Mouse (Mus musculus): ENCODE results near the gene Nubpl. TPM values are rescaled to one million over a fixed set of nuclear protein-coding genes. Genes with fewer than 3 reads are reported as not detected.

Nubpl gene
- polyA plus RNA-seq, 1 experiment from 2014 or later, result 9.0 TPM

GRCm38 (mm10) chr12:52335142-52335765 is 237.7 kb downstream of the Nubpl start:
- no peaks in the 10 kb centered on the region for H3K27me3 ChIP-seq
- H3K36me3 ChIP-seq, result no peaks in the 10 kb centered on the region
- H3K9me3 ChIP-seq (replicated peaks), result no peaks in the 10 kb centered on the region
- H3K9ac ChIP-seq, result no peak overlapping the region
- ATAC-seq (replicated peaks; ENCODE audit: insufficient number of reproducible peaks, insufficient read depth, low FRiP score, low read depth), result no peak
- H3K4me2 ChIP-seq, result no peak overlapping the region
- H3K4me1 ChIP-seq (replicated peaks), result peaks cover 8% of the 10 kb centered on the region
- H3K27ac ChIP-seq, result no peak overlapping the region
- 91% methylated on average over 11 of the region's 11 CpGs for WGBS
- H3K4me3 ChIP-seq, result no peak overlapping the region

DNA sequence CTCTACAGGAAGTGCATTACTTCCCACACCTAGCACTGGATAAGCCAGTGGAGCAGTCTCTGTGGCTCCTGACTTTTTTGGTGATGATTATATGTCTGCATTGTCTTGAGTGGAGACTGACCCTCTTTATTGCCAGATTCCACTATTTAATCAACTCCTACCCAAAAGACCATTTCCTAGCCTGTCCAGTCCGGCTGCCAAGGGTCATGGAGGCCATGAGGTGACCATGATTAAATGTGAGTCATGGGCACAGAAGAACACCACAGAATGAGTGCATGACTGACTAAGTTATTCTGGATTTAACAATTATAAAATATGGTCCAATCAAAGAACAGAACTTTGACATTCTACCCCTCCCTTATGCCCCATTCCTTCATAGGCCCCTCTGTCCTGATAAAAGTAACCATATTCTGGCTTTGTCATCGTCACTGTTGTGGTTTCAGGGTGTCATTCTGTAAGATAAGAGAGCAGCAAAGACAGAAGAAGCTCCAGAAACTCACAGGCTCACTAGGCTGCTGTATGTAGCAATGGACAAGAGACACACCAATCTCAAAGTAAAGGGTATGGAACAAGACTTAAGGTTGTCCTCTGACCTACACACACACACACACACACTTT is 240.7 kb downstream of the Nubpl start:
- ATAC-seq (replicated peaks; ENCODE audit: insufficient number of reproducible peaks, insufficient read depth, low FRiP score, low read depth), result no peak
- no peak overlapping the region for H3K9ac ChIP-seq
- no peaks in the 10 kb centered on the region for H3K27me3 ChIP-seq
- H3K4me2 ChIP-seq, result no peak overlapping the region
- H3K4me1 ChIP-seq (replicated peaks), result peaks cover 8% of the 10 kb centered on the region
- no peak overlapping the region for H3K4me3 ChIP-seq
- H3K36me3 ChIP-seq, result no peaks in the 10 kb centered on the region
- H3K9me3 ChIP-seq (replicated peaks), result no peaks in the 10 kb centered on the region
- H3K27ac ChIP-seq, result no peak overlapping the region
- 67% methylated on average over 2 of the region's 2 CpGs for WGBS

- Histone ChIP-seq H3K27ac (no peak overlapping the region), H3K9ac (no peak overlapping the region), H3K9me3 (replicated peaks) (no peaks in the 10 kb centered on the region), H3K36me3 (no peaks in the 10 kb centered on the region), H3K4me3 (no peak overlapping the region), H3K4me1 (replicated peaks) (no peaks in the 10 kb centered on the region; the same call in 1 of the 2 replicates), H3K4me2 (no peak overlapping the region), H3K27me3 (no peaks in the 10 kb centered on the region)
- ATAC-seq (replicated peaks; ENCODE audit: insufficient number of reproducible peaks, insufficient read depth, low FRiP score, low read depth), result no peak
- WGBS, result 60% methylated on average over 5 of the region's 5 CpGs
These were observed 249.1 kb downstream of the Nubpl start for GRCm38 (mm10) chr12:52346611-52347010.

DNA sequence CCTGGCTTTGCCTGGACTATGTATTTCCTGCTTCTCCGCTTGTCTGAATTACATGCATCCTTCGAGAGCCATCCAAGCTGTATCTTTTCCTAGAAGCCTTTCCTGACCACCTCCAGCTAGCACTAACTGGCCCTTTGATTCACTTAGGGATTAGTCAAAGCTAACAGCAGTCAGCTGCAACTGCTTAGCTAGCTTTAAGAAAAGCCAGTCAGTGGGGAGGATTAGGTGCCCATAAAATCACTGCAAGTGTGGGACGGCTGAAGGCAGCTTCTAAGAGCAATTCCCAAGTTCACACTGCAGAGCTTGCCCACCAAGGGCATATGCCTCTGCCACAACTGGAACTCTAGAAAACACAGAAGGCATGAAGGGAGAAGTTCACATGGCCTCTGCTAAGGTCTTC is 252.7 kb downstream of the Nubpl start:
- H3K27ac ChIP-seq, result no peak overlapping the region
- H3K4me1 ChIP-seq (replicated peaks), result no peaks in the 10 kb centered on the region; the same call in 1 of the 2 replicates
- no peak for ATAC-seq (replicated peaks; ENCODE audit: insufficient number of reproducible peaks, insufficient read depth, low FRiP score, low read depth)
- H3K4me2 ChIP-seq, result no peak overlapping the region
- H3K9me3 ChIP-seq (replicated peaks), result no peaks in the 10 kb centered on the region
- H3K27me3 ChIP-seq, result no peaks in the 10 kb centered on the region
- H3K36me3 ChIP-seq, result no peaks in the 10 kb centered on the region
- no peak overlapping the region for H3K9ac ChIP-seq
- H3K4me3 ChIP-seq, result no peak overlapping the region
- 76% methylated on average over 3 of the region's 3 CpGs for WGBS

DNA sequence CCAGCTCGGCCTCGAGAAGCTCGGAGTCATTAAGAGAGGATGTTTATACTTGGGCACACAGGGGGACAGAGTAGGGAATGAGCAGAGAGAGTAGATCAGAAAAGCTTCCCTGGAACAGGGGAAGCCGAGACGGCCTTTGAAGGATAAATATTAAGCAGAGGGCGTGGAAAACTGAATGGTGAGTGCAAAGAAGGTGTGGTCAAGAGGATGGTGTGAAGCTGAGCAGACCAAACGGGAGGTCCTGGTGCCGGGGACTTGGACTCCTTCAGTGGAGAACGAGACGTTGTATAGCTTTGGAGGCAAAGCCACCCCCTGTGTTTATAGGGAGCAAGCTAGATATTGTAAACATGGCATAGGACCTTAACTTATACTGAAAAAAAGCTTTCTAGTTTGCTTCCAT is 261.9 kb downstream of the Nubpl start:
- ATAC-seq (replicated peaks; ENCODE audit: insufficient number of reproducible peaks, insufficient read depth, low FRiP score, low read depth), result no peak
- H3K9ac ChIP-seq, result no peak overlapping the region
- WGBS, result 86% methylated on average over 10 of the region's 10 CpGs

GRCm38 (mm10) chr12:52360136-52360535 is 262.6 kb downstream of the Nubpl start:
- WGBS, result 69% methylated on average over 3 of the region's 3 CpGs
- no peak overlapping the region for H3K27ac ChIP-seq
- H3K4me1 ChIP-seq (replicated peaks), result no peaks in the 10 kb centered on the region
- H3K4me3 ChIP-seq, result no peak overlapping the region
- H3K9ac ChIP-seq, result no peak overlapping the region
- H3K4me2 ChIP-seq, result no peak overlapping the region
- no peaks in the 10 kb centered on the region for H3K27me3 ChIP-seq
- no peaks in the 10 kb centered on the region for H3K36me3 ChIP-seq
- no peak for ATAC-seq (replicated peaks; ENCODE audit: insufficient number of reproducible peaks, insufficient read depth, low FRiP score, low read depth)
- H3K9me3 ChIP-seq (replicated peaks), result no peaks in the 10 kb centered on the region

More for the DNA sequence above, 261.9 kb downstream of the Nubpl start:
- Histone ChIP-seq H3K4me2 (no peak overlapping the region), H3K27ac (no peak overlapping the region), H3K9me3 (replicated peaks) (no peaks in the 10 kb centered on the region), H3K4me1 (replicated peaks) (no peaks in the 10 kb centered on the region), H3K4me3 (no peak overlapping the region), H3K27me3 (no peaks in the 10 kb centered on the region), H3K36me3 (no peaks in the 10 kb centered on the region)

DNA sequence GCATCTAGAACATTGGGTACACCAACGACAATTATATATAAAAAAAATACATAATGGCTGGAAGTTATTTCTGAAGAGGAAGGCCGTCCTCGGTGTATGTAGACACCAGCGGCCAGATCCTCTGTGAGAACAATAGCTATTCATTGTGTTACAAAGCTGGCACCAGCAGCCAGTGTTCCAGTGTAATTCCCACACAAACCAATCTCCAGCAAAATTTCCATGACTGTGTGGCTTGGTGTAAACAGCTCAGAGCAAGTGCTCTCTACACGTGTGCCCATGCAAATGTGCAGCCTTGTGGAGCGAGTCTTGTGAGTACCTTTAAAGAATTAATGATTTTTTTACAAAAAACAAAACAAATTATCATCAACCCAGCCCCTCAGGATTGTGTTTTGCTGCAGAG is 263.7 kb downstream of the Nubpl start:
- Histone ChIP-seq H3K4me3 (no peak overlapping the region), H3K9me3 (replicated peaks) (no peaks in the 10 kb centered on the region), H3K4me2 (no peak overlapping the region), H3K9ac (no peak overlapping the region), H3K27ac (no peak overlapping the region), H3K36me3 (no peaks in the 10 kb centered on the region), H3K27me3 (no peaks in the 10 kb centered on the region), H3K4me1 (replicated peaks) (no peaks in the 10 kb centered on the region)
- no peak for ATAC-seq (replicated peaks; ENCODE audit: insufficient number of reproducible peaks, insufficient read depth, low FRiP score, low read depth)
- WGBS, result 58% methylated on average over 6 of the region's 6 CpGs

Other genes with a start within 250 kb of the Nubpl start
- 6.2 and 8.5 TPM in 2 replicates for gene Heatr5a, start 126.4 kb upstream of the Nubpl start, polyA plus RNA-seq (2015; fragmentation: Nextera tagmentation; extraction: Ambion mirVana)
- gene Dtd2, start 91.2 kb upstream of the Nubpl start, polyA plus RNA-seq (2015; fragmentation: Nextera tagmentation; extraction: Ambion mirVana), result 14.2 and 15.3 TPM in 2 replicates
- not detected in 2 replicates for gene Gpr33, start 69.7 kb upstream of the Nubpl start, polyA plus RNA-seq (2015; fragmentation: Nextera tagmentation; extraction: Ambion mirVana)